Mouse (Mus musculus) neural tube, embryonic 14.5 days (tissue): ENCODE data around the gene Creld2. TPM values are rescaled to one million over a fixed set of nuclear protein-coding genes. Genes with fewer than 3 reads are reported as not detected.
A peak's percentile ranks its signal among the peaks of the same experiment; 100 is the strongest.
"Not testable (repeated sequence)": the region's sequence is repeated elsewhere in the genome, so short reads cannot be mapped to it uniquely, and the experiment has no call there.

Experiments used
- ATAC-seq: fragments of 200-750 bp; cut with Nextera tagmentation; 2 replicates; pipeline ENCODE4 v1.8.0; 2017; ENCODE audit warnings: low read depth, mild to moderate bottlenecking, moderate TSS enrichment, moderate library complexity
- H3K27ac ChIP-seq: fragments of 300-500 bp; sonication (generic); 2 replicates; pipeline ENCODE4 v1.5.1; 2014; ENCODE audit warnings: low read depth, mild to moderate bottlenecking, control low read depth, low read length, moderate library complexity, mixed read lengths
- H3K27me3 ChIP-seq: fragments of 300-500 bp; sonication (generic); 2 replicates; pipeline ENCODE4 v1.6.1; 2014; ENCODE audit warnings: low read length; ENCODE audit not compliant: control insufficient read depth, insufficient read depth
- H3K36me3 ChIP-seq: fragments of 300-500 bp; sonication (generic); 2 replicates; pipeline ENCODE4 v1.6.1; 2014; ENCODE audit warnings: low read length, mixed read lengths; ENCODE audit not compliant: control insufficient read depth, insufficient read depth
- H3K4me1 ChIP-seq: fragments of 300-500 bp; sonication (generic); 2 replicates; pipeline ENCODE4 v1.6.1; 2014; ENCODE audit warnings: low read length; ENCODE audit not compliant: control insufficient read depth, insufficient read depth
- H3K4me2 ChIP-seq: fragments of 300-500 bp; sonication (generic); 2 replicates; pipeline ENCODE4 v1.6.1; 2014; ENCODE audit warnings: mild to moderate bottlenecking, low read depth, low read length, control low read depth
- H3K4me3 ChIP-seq: fragments of 300-500 bp; sonication (generic); 2 replicates; pipeline ENCODE4 v1.5.1; 2014; ENCODE audit warnings: low read depth, low read length, control low read depth, mixed read lengths
- H3K9ac ChIP-seq: fragments of 300-500 bp; sonication (generic); replicated peaks from 2 replicates; pipeline ENCODE4 v1.6.1; 2014; ENCODE audit warnings: low read depth, mild to moderate bottlenecking, control low read depth, low read length, mixed read lengths
- H3K9me3 ChIP-seq: fragments of 300-500 bp; sonication (generic); 2 replicates; pipeline ENCODE4 v1.6.1; 2016; ENCODE audit warnings: low read length; ENCODE audit not compliant: control insufficient read depth
- WGBS: fragments of 180-500 bp; shearing (Covaris S2); extraction: QIAGEN DNeasy Blood & Tissue Kit; methylation state at CpG from one replicate; pipeline ENCODE4 v1.1.7; 2014; 5-methylcytosine and 5-hydroxymethylcytosine counted together
- polyA plus RNA-seq: library from polyadenylated mRNA; unstranded; fragments of >200 nt; fragmentation: Nextera tagmentation; extraction: Ambion mirVana; gene quantifications from 2 replicates; pipeline ENCODE4 v1.2.1, GENCODE M21; 2014

Creld2 gene
- 53.1 and 58.6 TPM in 2 replicates for polyA plus RNA-seq

GRCm38 (mm10) chr15:88819026-88819905 is at the start of gene Creld2, which contains the start of gene Alg12:
Gene Creld2, plus strand, starts transcription at chr15:88819646.
Gene Alg12, minus strand, starts transcription at chr15:88819318.
- peak within 1 kb of the TSS; percentile 82 for H3K4me2 ChIP-seq
- H3K9me3 ChIP-seq, result no peaks in the 10 kb centered on the region
- H3K9ac ChIP-seq, result peak within 1 kb of the TSS; percentile 81
- ATAC-seq, result peak; percentile 98
- peaks cover 24% of the 10 kb centered on the region for H3K36me3 ChIP-seq
- peaks cover 11% of the 10 kb centered on the region for H3K4me1 ChIP-seq
- H3K27ac ChIP-seq, result peak within 1 kb of the TSS; percentile 80
- no peaks in the 10 kb centered on the region for H3K27me3 ChIP-seq
- H3K4me3 ChIP-seq, result peak within 1 kb of the TSS; percentile 77
- WGBS, result under 1% methylated on average over 88 of the region's 88 CpGs

DNA sequence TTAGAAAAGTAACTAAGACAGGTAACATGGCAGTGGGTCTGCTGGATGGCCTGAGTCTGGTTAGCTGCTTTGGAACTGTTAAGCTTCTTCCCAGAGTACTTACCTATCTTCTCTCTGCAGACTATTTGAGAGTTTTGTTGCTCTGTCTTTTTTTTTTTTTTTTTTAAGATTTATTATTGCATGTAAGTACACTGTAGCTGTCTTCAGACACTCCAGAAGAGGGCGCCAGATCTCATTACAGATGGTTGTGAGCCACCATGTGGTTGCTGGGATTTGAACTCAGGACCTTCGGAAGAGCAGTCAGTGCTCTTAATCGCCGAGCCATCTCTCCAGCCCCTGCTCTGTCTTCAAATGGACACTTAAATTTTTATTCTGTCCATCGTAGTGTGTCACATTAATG is 44.8 kb upstream of the Creld2 start:
- not testable (repeated sequence) for H3K27me3 ChIP-seq, H3K27ac ChIP-seq, ATAC-seq, H3K9me3 ChIP-seq, H3K4me3 ChIP-seq, H3K9ac ChIP-seq, H3K4me1 ChIP-seq, H3K36me3 ChIP-seq, H3K4me2 ChIP-seq
- WGBS, result 95% methylated on average over 5 of the region's 5 CpGs

DNA sequence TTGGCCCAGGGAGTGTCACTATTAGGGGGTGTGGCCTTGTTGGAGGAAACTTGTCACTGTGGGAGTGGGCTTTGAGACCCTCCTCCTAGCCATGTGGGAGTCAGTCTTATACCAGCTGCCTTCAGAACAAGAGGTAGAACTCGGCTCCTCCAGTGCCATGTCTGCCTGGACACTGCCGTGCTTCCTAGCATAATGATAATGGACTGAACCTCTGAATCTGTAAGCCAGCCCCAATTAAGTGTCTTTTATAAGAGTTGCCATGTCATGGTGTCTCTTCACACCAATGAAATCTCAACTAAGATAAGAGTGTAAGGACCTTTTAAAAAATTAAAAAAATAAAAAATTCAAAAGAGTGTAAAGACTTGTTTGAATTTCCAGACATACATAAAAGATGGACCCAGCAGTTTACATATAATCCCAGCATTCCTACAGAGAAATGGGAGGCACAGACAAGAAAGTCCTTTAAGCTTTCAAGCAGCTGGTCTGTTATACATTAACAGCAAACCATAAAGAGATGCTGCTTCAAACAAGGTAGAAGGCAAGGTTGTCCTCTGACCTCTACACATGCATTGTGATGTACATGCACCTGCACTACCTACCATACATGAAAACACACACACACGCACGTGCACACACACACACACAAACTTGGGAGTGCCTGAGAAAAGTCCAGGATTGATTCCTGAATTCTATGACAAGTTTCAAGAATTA is 27.2 kb upstream of the Creld2 start:
- H3K4me3 ChIP-seq, result no peak overlapping the region
- no peaks in the 10 kb centered on the region for H3K36me3 ChIP-seq
- 83% methylated on average over 4 of the region's 4 CpGs for WGBS
- H3K9ac ChIP-seq, result no peak overlapping the region
- no peak overlapping the region for H3K27ac ChIP-seq
- H3K9me3 ChIP-seq, result no peaks in the 10 kb centered on the region
- H3K27me3 ChIP-seq, result no peaks in the 10 kb centered on the region
- no peak for ATAC-seq
- H3K4me1 ChIP-seq, result no peaks in the 10 kb centered on the region
- H3K4me2 ChIP-seq, result no peak overlapping the region

DNA sequence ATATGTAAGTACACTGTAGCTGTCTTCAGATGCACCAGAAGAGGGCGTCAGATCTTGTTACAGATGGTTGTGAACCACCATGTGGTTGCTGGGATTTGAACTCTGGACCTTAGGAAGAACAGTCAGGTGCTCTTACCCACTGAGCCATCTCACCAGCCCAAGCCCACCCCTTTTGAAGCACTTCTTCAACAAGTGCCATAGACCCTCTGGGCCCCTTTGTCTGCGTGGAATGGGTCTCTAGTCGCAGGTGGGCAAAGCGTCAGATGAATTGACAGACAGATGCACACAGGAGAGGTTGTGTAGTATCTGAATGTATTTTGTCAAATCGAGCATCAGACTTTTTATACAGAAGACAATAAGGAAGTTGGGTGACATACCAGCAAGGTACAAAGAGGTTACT is 24.7 kb upstream of the Creld2 start:
- not testable (repeated sequence) for H3K9me3 ChIP-seq, H3K4me3 ChIP-seq, H3K4me1 ChIP-seq, ATAC-seq, H3K27ac ChIP-seq, H3K4me2 ChIP-seq, H3K27me3 ChIP-seq, H3K9ac ChIP-seq, H3K36me3 ChIP-seq
- WGBS, result 89% methylated on average over 4 of the region's 5 CpGs

GRCm38 (mm10) chr15:88799950-88800371 is 19.5 kb upstream of the Creld2 start:
- Histone ChIP-seq H3K4me3 (no peak overlapping the region), H3K9me3 (no peaks in the 10 kb centered on the region), H3K27ac (no peak overlapping the region), H3K27me3 (no peaks in the 10 kb centered on the region), H3K4me1 (no peaks in the 10 kb centered on the region), H3K4me2 (no peak overlapping the region), H3K9ac (no peak overlapping the region), H3K36me3 (peaks cover 6% of the 10 kb centered on the region; the same call in 1 of the 2 replicates)
- no peak for ATAC-seq
- 90% methylated on average over 11 of the region's 11 CpGs for WGBS

- H3K27me3 ChIP-seq, result no peaks in the 10 kb centered on the region
- H3K27ac ChIP-seq, result no peak overlapping the region
- peaks cover 12% of the 10 kb centered on the region; the same call in 1 of the 2 replicates for H3K36me3 ChIP-seq
- H3K4me2 ChIP-seq, result no peak overlapping the region
- H3K4me3 ChIP-seq, result no peak overlapping the region
- H3K9ac ChIP-seq, result no peak overlapping the region
- no peak for ATAC-seq
- H3K4me1 ChIP-seq, result no peaks in the 10 kb centered on the region
- H3K9me3 ChIP-seq, result no peaks in the 10 kb centered on the region
- 86% methylated on average over 6 of the region's 6 CpGs for WGBS
Observed at GRCm38 (mm10) chr15:88800921-88801354, 18.5 kb upstream of the Creld2 start.

DNA sequence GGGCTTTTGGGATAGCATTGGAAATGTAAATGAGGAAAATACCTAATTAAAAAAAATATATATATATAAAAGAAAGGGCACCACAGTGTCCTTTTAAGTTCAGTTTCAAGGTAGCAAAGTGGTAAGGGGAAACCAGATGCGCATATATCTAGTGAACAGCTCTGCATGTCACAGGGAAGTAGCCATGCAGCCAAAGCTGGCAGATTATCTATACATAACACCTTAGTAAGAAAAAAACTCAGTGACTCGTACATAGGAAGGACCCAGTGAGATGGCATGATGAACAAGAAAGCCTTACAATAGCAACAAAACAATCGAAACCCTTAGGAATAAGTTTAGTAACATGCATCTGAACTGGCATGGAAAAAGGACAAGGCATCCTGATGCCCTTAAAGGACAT is 17.5 kb upstream of the Creld2 start:
- no peaks in the 10 kb centered on the region for H3K4me1 ChIP-seq
- 97% methylated on average over 3 of the region's 3 CpGs for WGBS
- no peaks in the 10 kb centered on the region for H3K9me3 ChIP-seq
- no peak overlapping the region for H3K4me3 ChIP-seq
- no peak for ATAC-seq
- H3K27ac ChIP-seq, result no peak overlapping the region
- no peak overlapping the region for H3K4me2 ChIP-seq
- H3K36me3 ChIP-seq, result peaks cover 14% of the 10 kb centered on the region; the same call in 1 of the 2 replicates
- H3K27me3 ChIP-seq, result no peaks in the 10 kb centered on the region
- no peak overlapping the region for H3K9ac ChIP-seq

- Histone ChIP-seq H3K36me3 (peaks cover 14% of the 10 kb centered on the region; the same call in 1 of the 2 replicates), H3K9me3 (no peaks in the 10 kb centered on the region), H3K9ac (no peak overlapping the region), H3K4me2 (no peak overlapping the region), H3K4me1 (no peaks in the 10 kb centered on the region), H3K27me3 (no peaks in the 10 kb centered on the region), H3K27ac (no peak overlapping the region), H3K4me3 (no peak overlapping the region)
- ATAC-seq, result no peak
- 86% methylated on average over 6 of the region's 6 CpGs for WGBS
Observed at GRCm38 (mm10) chr15:88802348-88802747, 17.1 kb upstream of the Creld2 start.

- H3K9ac ChIP-seq, result no peak overlapping the region
- no peak for ATAC-seq
- no peaks in the 10 kb centered on the region for H3K4me1 ChIP-seq
- H3K36me3 ChIP-seq, result peaks cover 25% of the 10 kb centered on the region
- no peaks in the 10 kb centered on the region for H3K9me3 ChIP-seq
- H3K4me2 ChIP-seq, result no peak overlapping the region
- WGBS, result 88% methylated on average over 8 of the region's 8 CpGs
- H3K27me3 ChIP-seq, result no peaks in the 10 kb centered on the region
- H3K4me3 ChIP-seq, result no peak overlapping the region
- H3K27ac ChIP-seq, result no peak overlapping the region
Observed at GRCm38 (mm10) chr15:88808121-88808520, 11.3 kb upstream of the Creld2 start.
